Mouse (Mus musculus) MN1 (cell line): ENCODE results near the gene Zbtb43.

Source experiments
- DNase-seq: peaks from one replicate; pipeline ENCODE4 v3.0.0-alpha.2; 2016; ENCODE audit warnings: low spot score

Zbtb43 gene

DNA sequence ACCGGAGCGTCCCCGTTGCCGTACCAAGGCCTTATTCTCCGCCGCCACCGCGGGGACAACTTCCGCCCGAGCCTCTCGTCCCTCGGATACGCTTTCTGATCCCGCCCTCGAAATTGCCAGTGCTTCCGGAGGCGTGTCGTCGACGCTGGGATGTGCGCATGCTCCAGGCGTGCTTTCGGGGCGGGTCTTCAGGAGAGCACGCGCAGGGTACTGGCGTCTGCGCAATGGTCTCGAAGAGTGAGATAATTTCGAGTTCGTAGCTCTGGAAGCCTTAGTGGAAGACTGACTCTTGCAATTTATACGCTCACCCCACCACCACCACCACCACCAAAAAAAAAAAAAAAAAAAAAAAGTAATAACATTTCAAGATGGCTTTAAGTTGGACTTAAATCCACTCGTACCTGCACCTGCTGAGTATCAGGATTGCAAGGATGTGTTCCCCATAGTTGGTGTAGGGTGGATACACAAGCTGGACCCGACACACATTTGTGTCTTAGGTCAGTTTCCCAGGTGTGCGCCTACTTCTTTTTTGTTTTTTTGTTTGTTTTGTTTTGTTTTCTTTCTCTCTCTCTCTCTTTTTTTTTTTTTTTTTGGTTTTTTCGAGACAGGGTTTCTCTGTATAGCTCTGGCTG, at the start of gene Zbtb43:
Gene Zbtb43 (minus strand): TSS at position 94 of the 632 bp plus-strand sequence.
- peak; percentile 98 for DNase-seq

DNA sequence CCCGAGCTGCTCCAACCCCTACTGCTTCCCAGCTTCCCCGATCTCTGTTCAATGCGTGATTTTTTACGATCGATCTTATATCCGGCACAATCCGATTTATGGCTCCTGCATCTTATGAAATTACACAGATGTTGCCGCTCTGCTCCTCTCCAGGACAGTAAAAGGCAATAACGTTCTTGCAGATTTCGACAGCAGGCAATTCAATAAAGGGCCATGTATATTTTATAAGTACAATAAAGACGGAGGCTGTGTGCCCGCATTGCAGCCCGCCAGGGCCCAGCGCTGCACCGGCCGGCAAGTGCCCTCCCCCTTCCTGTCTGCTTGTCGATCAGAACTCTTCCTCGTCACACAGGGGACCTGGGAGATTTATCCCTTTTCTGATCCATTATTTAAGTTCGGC, 47.5 kb upstream of the Zbtb43 start:
- no peak for DNase-seq

DNA sequence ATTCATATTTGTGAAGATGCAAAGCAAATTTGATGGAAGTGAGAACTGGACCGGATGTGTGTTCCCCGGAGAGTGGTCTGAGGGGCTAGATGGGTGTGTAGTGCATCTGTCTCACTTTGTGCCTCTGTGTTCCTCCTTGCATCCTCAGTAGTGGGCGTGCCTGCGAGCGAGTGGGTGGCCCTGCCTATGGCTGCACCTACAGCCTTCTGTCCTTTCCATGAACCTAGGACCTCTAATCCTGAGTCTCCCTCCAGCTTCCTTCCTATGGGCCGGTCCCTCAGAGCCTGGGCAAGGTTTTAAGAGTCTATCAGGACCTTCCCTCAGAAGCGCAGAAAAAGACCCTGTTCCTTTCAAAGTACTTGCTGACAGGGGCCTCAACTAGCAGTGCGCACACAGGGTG, 47.1 kb upstream of the Zbtb43 start:
- no peak for DNase-seq

DNA sequence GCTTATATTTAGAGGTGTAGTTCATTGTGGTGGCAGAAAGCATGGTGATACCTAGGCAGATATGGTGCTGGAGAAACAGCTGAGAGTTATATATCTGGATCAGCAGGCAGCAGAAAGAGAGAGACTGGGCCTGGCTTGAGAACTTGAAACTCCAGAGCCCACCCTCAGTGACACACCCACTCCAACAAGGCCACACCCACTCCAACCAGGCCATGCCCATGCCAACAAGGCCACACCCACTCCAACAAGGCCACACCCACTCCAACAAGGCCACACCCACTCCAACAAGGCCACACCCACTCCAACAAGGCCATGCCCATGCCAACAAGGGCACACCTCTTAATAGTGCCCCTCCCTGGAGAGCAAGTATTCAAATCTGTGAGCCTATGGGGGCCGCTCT, 42.4 kb upstream of the Zbtb43 start:
- DNase-seq: no peak

DNA sequence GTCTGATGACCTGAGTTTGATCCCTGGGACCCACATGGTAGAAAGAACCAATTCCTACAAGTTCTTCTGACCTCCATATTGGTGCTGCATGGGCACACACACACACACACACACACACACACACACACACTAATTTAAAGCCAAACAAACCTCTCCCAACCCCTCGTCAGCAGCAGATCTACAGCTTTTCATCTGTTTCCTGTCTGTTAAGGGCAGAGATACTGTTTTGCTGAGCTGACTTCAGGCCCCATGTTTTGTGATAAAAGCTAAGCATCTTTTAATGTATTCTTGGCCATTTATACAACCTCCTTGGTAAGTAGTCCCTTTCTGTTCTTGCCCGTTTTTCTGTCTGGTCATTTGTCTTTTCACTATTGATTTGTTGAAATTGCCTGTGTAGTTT, 34.2 kb upstream of the Zbtb43 start:
- no peak for DNase-seq

DNA sequence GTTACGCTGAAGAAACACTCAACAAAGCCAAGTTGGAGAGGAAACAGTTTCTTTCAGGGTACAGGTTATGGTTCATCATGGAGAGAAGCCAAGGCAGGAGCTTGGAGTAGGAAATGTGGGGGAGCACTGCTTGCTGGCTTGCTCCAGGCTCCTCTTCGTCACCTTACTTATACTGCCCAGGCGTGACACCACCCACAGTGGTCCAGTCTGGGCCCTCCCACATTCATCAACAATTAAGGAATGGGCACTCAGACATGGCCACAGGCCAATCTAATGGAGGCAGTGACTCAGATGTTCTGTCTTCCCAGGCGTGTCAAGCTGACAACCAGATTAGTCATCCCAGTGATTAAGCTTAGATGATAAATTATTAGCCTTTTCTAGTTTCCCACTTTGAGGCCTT, 29.9 kb upstream of the Zbtb43 start:
- no peak for DNase-seq

DNA sequence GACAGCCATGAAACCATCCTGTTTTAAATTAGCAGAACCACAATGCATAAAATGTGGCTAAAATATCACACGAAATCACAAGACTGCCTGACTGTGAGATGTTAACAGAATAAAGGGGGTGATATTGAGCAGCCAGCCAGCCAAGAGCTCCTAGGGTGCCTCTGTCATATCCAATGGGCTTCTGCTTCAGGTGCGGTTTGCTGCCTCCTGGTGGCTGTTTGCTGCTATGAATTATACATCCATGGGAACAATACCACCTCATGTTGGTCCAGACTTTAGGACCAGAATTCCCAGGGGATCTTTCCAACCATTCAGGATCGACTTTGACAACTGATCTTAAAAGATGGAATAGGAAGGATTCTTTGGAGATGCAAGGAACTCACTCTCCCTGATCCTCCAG, 27.3 kb upstream of the Zbtb43 start:
- DNase-seq: no peak

DNA sequence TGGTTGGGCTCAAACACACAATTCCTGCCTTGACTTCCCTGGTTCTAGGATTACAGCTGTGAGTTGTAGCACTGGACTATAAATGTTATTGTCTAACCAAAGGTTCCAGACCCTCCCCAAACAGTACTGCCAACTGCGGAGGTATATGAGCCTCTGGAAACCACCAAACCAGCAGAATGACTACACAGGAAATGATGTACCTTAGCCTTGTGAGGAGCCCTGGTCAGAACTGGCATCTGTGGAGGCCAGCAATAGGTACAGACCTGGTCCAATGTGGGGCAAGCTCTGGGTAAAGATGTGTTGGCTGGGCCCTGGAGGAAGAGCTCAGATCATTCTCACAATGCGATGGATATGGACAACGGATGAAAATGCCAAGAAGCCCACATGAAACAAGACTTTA, 23.7 kb upstream of the Zbtb43 start:
- no peak for DNase-seq

DNA sequence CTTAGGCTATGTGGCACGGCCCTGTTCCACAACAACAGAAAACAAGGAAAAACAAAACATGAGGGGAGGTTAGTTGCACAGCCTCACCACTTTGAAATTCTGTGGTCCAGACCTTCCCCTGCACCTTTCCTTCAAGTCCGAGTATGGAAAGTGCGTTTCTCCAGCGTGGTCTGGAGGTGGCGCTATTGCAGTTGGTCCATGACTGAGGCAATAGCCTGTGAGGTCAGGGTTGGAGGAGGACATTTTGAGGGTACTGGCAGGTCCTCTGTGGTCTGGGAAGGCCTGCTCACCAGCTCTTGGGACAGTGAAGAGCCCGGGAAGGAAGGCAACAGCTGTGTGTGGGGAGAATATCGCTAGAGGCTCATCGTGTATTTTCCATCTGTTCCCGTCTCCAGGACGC, 21.2 kb upstream of the Zbtb43 start:
- DNase-seq: no peak

DNA sequence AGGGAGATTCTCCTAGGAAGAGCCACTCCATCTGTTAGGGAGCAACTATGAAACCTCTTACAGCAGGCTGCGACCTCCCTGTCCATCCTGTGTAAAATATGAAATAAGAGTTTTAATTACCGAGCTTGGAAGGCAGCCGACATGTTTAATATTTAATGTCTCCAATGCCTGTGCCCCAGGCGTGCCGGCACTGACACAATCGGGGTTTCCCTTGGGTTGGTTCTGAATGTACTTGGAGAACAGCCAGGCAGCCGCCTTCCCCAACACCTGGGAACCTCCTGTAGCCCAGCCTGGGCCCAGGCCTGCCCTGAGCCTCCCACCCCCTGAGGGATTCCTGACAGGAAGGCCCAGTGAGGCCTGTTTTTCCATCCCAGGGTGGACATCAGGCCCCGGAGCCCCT, 19.0 kb upstream of the Zbtb43 start:
- DNase-seq: no peak

DNA sequence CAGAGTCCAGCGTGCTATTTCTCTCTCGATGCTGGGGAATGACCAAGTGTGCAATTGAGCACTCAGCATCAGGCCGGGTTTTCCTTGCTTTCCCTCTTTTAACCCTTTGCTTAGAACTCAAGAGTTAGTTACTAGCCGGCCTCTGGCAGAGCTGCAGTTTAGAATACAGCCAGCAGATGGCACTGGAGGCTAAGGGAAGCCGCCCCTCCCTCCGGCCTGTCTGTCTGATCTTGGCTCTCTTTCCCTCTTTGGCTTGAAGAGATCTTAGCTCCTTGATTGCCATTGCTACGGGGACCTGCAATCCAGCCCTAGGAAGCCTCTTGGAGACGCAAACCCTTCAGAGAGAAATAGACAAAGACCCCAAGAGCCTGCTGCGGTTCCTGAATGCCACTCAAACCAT, 18.5 kb upstream of the Zbtb43 start:
- DNase-seq: peak; percentile 72

DNA sequence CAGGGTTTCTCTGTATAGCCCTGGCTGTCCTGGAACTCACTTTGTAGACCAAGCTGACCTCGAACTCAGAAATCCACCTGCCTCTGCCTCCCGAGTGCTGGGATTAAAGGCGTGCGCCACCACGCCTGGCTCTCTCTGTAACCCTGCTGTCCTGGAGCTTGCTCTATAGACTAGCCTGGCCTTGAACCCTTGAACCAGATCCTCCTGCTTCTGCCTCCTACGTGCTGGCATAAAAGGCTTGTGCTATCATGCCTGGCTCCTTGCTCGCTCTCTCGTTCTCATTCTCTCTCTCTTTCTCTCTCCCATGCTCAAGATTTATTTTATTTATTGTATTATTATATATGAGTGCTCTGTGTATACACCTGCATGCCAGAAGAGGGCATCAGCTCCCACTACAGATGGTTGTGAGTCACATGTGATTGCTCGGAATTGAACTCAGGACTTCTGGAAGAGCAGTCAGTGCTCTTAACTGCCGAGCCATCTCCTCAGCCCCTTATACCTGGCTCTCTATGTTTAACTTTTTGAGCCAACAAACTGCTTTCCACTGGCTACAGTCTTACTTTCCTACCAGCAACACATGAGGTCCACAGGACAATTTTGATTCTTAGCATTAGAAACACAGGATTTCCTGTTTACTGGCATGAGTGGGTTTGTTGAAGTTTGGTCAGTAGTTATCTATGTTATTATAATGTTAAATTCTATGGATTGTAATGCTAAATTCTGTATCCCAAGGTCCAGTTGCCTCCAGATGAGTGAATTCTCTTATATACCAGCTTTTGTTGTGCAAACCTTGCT, 9.8 kb upstream of the Zbtb43 start:
- DNase-seq: no peak

DNA sequence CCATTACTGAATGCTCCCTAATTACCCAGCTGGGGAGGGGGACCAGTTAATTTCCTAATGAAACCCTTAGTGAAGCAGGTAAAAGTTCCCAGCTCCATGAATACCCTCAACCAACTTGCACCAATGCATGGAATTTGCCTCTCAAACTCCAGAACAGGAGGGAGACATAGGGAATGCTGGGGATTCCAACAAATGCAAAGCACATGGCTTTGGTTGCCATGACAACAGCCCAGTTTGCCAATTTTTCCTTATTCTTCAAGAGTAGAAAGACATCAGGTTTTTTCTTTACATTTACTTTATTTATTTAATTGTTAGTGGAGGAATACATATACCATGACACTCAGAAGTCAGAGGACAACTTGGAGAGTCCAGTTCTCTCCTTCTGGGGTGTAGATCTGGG, 7.6 kb upstream of the Zbtb43 start:
- no peak for DNase-seq

DNA sequence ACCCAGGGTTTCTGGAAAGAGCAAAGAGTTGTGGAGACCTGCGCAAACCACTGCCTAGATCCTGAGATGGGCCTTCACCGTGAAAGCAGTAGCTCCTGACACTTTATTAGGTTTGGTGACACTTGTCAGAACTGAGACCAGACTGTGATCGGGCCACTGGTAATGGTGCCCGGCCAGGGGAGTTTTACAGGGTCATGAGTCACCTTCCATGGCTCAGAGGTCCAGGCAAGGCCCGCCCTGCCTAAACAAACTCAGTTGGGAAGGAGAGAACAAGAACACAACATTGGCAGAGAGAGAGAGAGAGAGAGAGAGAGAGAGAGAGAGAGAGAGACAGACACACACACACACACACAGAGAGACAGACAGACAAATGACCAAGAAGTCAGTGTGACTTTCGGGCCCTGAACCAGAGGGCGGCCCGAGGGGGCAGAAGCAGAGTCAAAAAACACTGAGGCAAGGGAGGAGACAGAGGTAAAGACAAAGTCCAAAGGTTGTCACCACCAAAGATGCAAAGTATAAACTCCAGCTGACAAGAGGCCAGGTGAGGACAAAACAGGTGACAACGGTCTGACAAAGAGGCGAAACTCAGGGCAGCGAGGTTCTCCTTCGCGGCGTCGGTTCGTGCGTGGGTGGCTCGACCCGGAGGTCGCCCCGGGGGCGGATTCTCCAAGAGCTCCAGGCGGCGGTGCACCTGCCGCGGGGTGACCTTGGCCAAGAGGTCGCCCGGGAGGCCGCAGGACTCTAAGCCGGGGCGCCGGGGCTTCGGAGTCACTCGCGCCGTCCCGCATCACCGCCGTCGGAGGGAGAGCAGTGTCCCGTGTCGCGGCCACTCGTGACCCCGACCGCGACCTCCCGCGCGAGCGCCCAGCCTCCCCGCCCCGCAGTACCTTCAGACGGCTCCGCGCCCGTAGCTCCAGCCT, 553 bp downstream of the Zbtb43 start:
- peak; percentile 46 for DNase-seq

DNA sequence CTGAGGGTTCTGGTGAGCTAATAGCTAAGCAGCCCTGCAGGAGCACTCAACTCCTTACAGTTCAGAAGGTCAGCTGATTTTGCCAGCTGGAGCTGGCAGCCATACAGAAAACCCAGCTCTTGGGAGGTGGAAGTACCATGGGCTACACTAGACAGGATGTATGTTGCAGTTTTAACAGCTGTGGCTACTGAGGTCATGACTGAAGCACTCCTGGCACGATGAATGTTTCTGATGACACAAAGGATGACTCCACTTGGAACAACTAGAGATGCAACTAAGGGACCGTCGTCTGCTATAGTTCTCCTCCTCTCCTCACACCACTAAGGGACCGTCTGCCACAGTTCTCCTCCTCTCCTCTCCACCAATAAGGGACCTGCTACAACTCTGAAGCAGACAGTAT, 2.4 kb downstream of the Zbtb43 start:
- peak; percentile 61 for DNase-seq

DNA sequence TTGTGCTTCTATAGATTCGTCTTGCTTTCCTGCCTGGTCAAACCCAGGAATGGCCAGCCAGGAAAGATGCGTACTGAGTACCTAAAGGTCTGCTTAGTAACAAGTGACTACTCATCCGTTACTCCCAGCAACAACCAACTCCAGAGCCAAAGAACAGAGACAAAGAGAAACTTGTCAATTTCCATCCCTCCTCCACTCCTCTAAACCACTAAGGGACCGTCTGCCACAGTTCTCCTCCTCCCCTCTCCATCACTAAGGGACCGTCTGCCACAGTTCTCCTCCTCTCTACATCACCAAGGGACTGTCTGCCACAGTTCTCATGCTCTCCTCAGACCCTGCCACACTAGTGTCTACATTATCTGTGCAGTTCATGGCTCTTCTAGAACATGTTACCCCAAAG, 3.1 kb downstream of the Zbtb43 start:
- DNase-seq: no peak

DNA sequence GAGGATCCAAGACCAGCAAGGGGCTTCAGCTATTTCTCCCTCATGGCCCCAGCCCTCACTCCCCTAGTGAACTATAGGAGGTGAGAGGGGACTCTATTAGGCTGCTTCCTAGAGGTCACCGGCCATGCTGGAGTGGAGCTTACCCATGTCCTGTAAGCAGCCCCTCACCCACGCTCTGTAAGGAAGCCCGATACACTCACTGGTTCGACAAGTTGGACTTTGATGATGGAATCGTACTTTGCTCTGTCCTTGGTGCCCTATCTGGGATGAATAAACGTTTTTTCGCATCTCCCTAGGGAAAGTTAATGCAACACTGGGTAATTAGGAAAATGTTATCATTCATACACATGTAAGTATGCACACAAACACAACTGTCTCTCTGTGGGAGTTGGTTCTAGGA, 6.3 kb downstream of the Zbtb43 start:
- DNase-seq: no peak

DNA sequence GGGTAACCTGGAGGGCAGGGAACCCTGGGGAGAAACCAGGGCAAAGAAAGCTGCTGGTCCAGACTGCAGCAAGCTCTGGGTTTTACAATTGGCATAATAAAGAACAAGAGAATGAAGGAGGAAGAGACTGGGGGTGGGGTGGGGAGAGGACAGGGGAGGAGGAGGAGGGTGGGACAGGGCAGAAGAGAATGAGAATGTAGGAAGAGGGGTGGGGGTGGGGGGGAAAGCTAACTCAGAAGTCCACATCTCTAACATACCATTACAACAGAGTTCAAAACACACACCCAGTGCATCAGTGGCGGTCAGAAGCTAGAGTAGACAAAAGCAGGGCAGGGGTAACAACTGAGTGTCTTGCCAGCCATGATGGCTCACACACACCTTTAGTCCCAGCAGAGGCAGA, 7.3 kb downstream of the Zbtb43 start:
- DNase-seq: no peak

DNA sequence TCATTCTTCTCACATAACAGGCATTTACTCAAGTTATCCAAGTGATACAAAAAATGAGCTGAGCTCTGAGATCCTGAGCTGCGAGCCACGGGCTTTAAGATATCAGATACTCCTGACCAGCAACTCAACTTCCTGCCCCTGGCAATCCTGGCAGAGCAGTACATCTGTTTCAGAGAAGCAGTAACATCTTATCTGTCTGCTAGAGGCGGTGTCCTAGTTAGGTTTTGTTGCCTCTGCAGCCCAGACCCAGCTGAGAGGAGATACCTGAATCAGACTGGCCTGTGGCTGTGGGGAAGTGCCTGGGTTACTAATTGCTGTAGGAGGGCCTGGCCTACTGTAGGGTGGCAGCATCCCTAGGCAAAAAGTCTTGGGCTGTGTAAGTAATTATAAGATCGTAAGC, 8.7 kb downstream of the Zbtb43 start:
- DNase-seq: no peak

DNA sequence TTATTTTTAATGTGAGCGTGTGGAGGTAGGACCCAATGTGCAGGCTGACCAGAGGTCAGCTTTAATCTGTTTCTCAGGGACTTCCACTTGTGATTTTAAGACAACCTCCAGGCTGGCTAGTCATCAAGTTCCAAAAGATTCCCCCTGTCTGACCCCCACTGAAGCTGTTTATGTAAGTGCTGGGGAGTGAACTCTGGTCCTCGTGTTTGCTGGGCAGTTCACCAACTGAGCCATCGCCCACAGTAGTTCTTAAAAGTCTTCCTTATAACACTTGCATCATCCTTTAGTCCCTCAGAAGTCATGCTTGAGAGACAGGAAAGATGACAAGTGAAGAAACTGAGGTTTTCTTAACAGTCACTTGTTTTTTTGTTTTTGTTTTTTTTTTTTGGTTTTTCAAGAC, 11.7 kb downstream of the Zbtb43 start:
- DNase-seq: no peak

DNA sequence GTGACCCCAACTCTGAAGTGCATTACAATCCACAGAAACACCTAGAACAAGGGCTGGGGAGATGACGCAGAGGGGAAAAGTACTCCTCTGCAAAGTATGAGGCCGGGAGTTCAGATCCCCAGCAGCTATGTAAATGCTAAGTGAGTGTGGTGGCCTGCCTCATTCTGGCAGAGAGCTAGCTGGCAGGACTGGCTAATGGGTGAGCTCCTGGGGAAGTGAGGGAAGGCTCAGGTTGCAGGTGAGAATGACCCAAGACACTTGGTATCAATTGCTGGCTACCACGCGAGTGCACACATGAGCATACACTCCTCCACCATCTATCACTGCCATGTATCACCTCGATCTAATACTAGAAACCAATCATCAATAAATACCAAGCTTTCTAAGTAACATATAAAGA, 12.1 kb downstream of the Zbtb43 start:
- DNase-seq: no peak

DNA sequence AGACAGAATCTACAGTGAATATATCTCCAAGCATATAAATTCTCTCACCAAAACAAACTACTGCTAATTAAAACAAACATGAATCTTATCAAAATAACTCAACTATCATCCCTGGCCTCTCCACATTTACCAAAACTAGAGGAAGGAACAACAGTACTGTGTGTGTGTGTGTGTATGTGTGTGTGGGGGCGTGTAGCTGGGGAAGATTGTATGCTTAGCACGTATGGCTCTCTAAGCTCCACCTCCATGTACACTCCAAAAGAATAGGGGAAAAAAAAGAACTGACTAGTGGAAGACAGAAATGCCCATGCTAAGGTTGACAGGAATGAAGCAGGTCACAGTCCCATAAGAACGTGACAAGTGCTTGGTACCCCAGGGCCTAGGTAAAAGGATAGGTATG, 13.0 kb downstream of the Zbtb43 start:
- no peak for DNase-seq

DNA sequence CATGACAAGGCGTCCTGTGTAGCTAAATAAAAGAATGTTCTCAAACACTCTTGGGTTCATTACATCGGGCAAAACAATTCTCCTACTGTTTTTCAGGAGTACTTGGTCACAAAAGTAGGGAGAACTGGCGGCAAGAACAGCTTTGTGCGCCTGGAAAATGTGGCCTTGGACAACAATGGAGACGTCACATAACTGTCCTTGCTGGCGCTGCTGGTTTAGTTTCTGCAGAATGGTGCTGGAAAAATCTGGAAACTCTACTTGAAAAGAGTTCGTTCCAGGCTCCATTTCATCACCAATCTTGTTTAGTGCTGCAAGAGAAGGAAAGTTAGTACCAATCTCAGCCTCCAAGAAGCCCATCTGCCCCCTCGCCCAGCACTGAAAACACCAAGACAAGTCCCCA, 13.5 kb downstream of the Zbtb43 start:
- DNase-seq: no peak
